Mouse (Mus musculus): ENCODE data around the gene Rad9b. TPM values are rescaled to one million over a fixed set of nuclear protein-coding genes. Genes with fewer than 3 reads are reported as not detected.

Rad9b gene
- total RNA-seq, 2 experiments from 2014 or later: 2.5 to 4.0 TPM

- no peak for DNase-seq (ENCODE audit: low spot score in 2 of 2)
Measured at GRCm38 (mm10) chr5:122285767-122286150, 68.3 kb downstream of the Rad9b start.

- peak in 1 of 2 experiments; percentile 32 for DNase-seq (ENCODE audit: low spot score in 2 of 2)
Measured at GRCm38 (mm10) chr5:122285029-122285766, 68.8 kb downstream of the Rad9b start.

DNA sequence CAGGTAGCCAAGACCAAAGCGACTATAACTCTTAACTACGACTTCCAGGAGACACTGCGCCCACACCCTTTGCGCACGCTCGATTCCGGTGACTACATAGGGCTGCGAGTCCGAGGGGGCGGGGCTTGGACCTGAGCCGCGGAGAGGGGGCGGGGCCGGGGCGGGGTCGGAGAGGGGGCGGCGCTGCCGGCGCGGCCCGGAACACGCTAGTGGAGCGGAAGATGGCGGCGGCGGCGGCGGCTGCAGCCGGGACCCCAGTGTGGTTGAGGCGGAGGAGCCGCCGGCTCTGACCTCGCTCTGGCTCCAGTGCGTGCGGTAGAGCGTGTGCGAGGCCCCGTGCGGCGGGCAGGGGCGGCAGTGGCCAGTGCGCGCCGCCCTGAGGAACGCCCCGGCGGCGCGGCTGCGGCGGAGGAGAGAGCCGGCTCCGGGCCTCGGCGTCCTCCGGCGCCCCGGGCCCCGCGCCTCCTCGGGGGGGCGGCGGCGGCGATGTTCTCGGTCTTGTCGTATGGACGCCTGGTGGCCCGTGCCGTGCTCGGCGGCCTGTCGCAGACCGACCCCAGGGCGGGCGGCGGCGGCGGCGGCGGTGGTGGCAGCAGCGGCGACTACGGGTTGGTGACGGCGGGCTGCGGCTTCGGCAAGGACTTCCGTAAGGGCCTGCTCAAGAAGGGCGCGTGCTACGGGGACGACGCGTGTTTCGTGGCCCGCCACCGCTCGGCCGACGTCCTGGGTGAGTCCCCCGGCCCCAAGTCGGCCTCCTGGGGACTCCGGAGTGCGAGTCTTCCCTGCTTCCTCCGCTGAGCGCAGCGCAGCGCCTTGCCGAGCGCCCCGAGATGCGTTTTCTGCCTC is 69.6 kb downstream of the Rad9b start, which contains the start of gene Pptc7:
Gene Pptc7, plus strand, starts transcription at position 183 of the 846 bp plus-strand sequence.
- DNase-seq (ENCODE audit: low spot score in 2 of 2): peak; percentile 88 to 90

GRCm38 (mm10) chr5:122283828-122284182 is 70.2 kb downstream of the Rad9b start:
- DNase-seq (ENCODE audit: low spot score in 2 of 2): no peak

DNA sequence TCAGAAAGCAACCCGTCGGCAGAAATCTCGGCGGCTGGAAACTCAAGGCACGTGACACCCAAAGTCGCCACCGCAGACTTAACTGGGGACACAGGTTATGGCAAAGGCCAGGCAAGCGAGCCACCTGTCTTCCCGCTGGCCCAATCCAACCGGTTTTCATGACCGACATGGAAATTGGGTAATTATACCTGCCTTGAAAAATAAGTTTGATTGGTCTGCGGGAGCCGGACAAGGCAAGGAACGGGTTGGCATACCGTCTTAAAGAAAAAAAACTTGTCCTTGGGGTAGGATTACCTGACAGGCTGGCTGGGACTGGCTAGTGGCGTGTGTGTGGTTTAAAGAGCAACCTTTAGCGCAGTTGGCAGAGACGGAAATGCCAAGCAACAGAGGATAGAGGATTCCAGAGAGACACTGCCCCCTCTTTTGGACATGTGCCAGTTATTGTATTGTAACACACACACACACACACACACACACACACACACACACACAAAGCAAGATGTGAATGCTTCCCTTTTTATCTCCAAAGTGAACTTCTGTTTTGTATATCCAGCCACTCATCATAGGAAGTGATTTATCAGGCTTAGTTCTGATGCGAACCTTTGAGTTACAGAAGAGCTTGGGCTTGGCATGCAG is 73.1 kb downstream of the Rad9b start:
- no peak for DNase-seq (ENCODE audit: low spot score in 2 of 2)

DNA sequence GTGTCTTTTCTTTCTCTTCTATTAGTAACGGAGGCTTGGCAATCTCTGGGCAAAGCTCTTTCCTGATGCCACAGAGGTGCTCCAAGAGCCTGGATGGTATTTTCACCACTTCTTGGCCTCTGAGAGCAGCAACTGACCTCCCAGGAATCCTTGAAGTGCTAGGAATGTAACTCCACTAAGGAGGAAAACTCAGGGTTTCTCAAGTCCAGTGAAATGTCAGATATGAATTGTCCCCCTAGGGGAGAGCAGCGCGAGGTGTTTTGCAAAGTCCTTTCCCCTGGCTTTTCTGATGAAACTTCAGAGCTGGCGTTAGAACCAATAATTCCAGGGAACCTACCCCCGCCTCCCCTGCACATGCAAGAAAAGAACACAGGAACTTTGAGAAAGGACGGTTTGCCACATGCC is 73.6 kb downstream of the Rad9b start:
- DNase-seq (ENCODE audit: low spot score in 2 of 2): no peak

GRCm38 (mm10) chr5:122279799-122280421 is 74.1 kb downstream of the Rad9b start:
- no peak for DNase-seq (ENCODE audit: low spot score in 2 of 2)

DNA sequence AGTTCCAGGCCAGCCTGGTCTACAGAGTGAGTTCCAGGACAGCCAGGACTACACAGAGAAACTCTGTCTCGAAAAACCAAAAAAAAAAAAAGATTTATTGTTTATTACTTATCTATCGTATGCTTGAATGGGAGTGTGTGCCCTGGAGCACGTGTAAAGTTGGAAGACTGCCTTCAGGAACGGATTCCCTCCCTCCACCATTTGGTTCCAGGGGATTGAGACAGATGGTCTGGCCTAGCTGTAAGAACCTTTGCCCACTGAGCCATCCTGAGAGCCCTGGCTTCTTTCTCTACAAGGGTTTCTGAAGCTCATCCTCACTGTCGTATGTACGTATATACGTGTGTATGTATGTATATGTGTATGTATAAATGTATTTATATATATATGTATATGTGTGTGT is 75.1 kb downstream of the Rad9b start:
- DNase-seq (ENCODE audit: low spot score in 2 of 2): no peak

GRCm38 (mm10) chr5:122274785-122275184 is 79.2 kb downstream of the Rad9b start:
- no peak for DNase-seq (ENCODE audit: low spot score in 2 of 2)

Other genes starting within 250 kb of the Rad9b start
- gene Ccdc63, start 213.4 kb downstream of the Rad9b start, total RNA-seq (2021): under 1 TPM; 0.82 to 0.84 TPM
- 100 to 1,000 TPM; 190 to 202 TPM for gene Ppp1cc, start 196.0 kb downstream of the Rad9b start, total RNA-seq (2021)
- gene Hvcn1, start 147.4 kb downstream of the Rad9b start, total RNA-seq (2021): 1 to 10 TPM; 2.6 to 4.3 TPM
- 10 to 100 TPM; 10.3 to 14.6 TPM for gene Tctn1, start 89.8 kb downstream of the Rad9b start, total RNA-seq (2021)
- 10 to 100 TPM; 42.0 to 50.5 TPM for gene Pptc7, start 69.9 kb downstream of the Rad9b start, total RNA-seq (2021)
- 100 to 1,000 TPM; 181 to 216 TPM for gene Vps29, start 136 bp upstream of the Rad9b start, total RNA-seq (2021)
- gene Gpn3, start 17.6 kb upstream of the Rad9b start, total RNA-seq (2021): 10 to 100 TPM; 24.9 to 27.6 TPM
- 10 to 100 TPM; 67.8 to 75.3 TPM for gene Fam216a, start 18.1 kb upstream of the Rad9b start, total RNA-seq (2021)
- 100 to 1,000 TPM; 194 to 229 TPM for gene Arpc3, start 37.6 kb upstream of the Rad9b start, total RNA-seq (2021)
- 10 to 100 TPM; 32.2 to 35.0 TPM for gene Anapc7, start 67.5 kb upstream of the Rad9b start, total RNA-seq (2021)
- gene Atp2a2, start 148.0 kb upstream of the Rad9b start, total RNA-seq (2021): 100 to 1,000 TPM; 672 to 715 TPM